Mouse (Mus musculus) C2C12 (cell line): ENCODE measurements around the gene Gemin5.

ENCODE experiments used
- CTCF ChIP-seq: IDR thresholded peaks from one replicate; pipeline ENCODE4 v1.5.1; 2011; ENCODE audit not compliant: control insufficient read depth, insufficient read depth, insufficient read length
- MYOG ChIP-seq: IDR thresholded peaks from one replicate; pipeline ENCODE4 v1.6.1; 2011; ENCODE audit not compliant: control insufficient read depth, insufficient read length; ENCODE audit errors: extremely low read depth
- USF1 ChIP-seq: IDR thresholded peaks from one replicate; pipeline ENCODE4 v1.6.1; 2011; ENCODE audit warnings: low read depth, mild to moderate bottlenecking, control low read depth, moderate library complexity

GRCm38 (mm10) chr11:58213673-58214342 lies 45.5 kb upstream of the Gemin5 start:
- TF ChIP-seq MYOG (no peak), CTCF (no peak), USF1 (no peak)
